Mouse (Mus musculus) hindbrain, embryonic 12.5 days (tissue): Measurements from ENCODE around the gene Adam10. TPM values are rescaled to one million over a fixed set of nuclear protein-coding genes. Genes with fewer than 3 reads are reported as not detected.

Experiments used
- ATAC-seq: fragments of 200-750 bp; cut with Nextera tagmentation; 2 replicates; pipeline ENCODE4 v1.8.0; 2017; ENCODE audit warnings: moderate TSS enrichment; ENCODE audit not compliant: low FRiP score
- H3K27ac ChIP-seq: fragments of 300-500 bp; sonication (generic); 2 replicates; pipeline ENCODE4 v1.5.1; 2016; ENCODE audit warnings: mild to moderate bottlenecking
- H3K27me3 ChIP-seq: fragments of 300-500 bp; sonication (generic); 2 replicates; pipeline ENCODE4 v1.6.1; 2016; ENCODE audit warnings: mild to moderate bottlenecking
- H3K36me3 ChIP-seq: fragments of 300-500 bp; sonication (generic); 2 replicates; pipeline ENCODE4 v1.6.1; 2016; ENCODE audit warnings: mild to moderate bottlenecking
- H3K4me1 ChIP-seq: fragments of 300-500 bp; sonication (generic); 2 replicates; pipeline ENCODE4 v1.6.1; 2016
- H3K4me2 ChIP-seq: fragments of 300-500 bp; sonication (generic); replicated peaks from 2 replicates; pipeline ENCODE4 v1.6.1; 2016; ENCODE audit warnings: mild to moderate bottlenecking
- H3K4me3 ChIP-seq: fragments of 300-500 bp; sonication (generic); 2 replicates; pipeline ENCODE4 v1.5.1; 2016; ENCODE audit warnings: mild to moderate bottlenecking
- H3K9ac ChIP-seq: fragments of 300-500 bp; sonication (generic); 2 replicates; pipeline ENCODE4 v1.6.1; 2016; ENCODE audit warnings: mild to moderate bottlenecking, moderate library complexity
- H3K9me3 ChIP-seq: fragments of 300-500 bp; sonication (generic); replicated peaks from 2 replicates; pipeline ENCODE4 v1.6.1; 2016; ENCODE audit warnings: mild to moderate bottlenecking
- WGBS: fragments of 180-500 bp; shearing (Covaris S2); methylation state at CpG from one replicate; pipeline ENCODE4 v1.1.7; 2016; 5-methylcytosine and 5-hydroxymethylcytosine counted together
- polyA plus RNA-seq: library from polyadenylated mRNA; unstranded; fragments of >200 nt; fragmentation: Nextera tagmentation; extraction: Ambion mirVana; gene quantifications from 2 replicates; pipeline ENCODE4 v1.2.1, GENCODE M21; 2016

Gene Adam10
- 88.4 and 99.7 TPM in 2 replicates for polyA plus RNA-seq

DNA sequence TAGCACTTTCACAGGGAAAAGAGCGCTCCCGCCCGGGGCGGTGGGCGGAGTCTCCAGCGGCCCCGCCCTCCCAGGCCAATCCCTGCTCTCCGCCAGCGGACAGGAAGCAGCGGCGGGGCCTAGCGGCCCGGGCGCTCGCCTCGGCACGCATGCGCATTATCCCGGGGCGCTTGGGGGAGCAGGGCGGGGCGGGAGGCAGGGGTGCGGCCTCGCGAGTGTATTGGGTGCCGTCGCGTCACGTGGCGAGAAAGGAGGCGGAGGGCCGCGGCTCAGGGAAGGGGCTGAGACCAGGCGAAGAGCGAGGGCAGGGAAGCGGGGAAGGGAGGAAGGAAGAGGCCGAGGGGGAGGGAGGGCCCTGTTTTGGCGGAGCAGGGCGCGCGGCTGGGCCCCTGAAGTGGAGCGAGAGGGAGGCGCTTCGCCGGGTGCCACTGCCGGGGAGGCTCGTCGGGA, at the start of gene Adam10:
Gene Adam10 (plus strand): TSS at position 316 of the 450 bp plus-strand sequence.
- peaks cover 15% of the 10 kb centered on the region for H3K4me1 ChIP-seq
- WGBS, result 0% methylated on average over 48 of the region's 48 CpGs
- peak within 1 kb of the TSS; percentile 99 for H3K27ac ChIP-seq
- no peaks in the 10 kb centered on the region for H3K36me3 ChIP-seq
- H3K27me3 ChIP-seq, result no peaks in the 10 kb centered on the region
- peak; percentile 99 for ATAC-seq
- H3K4me3 ChIP-seq, result peak within 1 kb of the TSS; percentile 99
- H3K4me2 ChIP-seq, result peak within 1 kb of the TSS; percentile 87
- peak within 1 kb of the TSS; percentile 99 for H3K9ac ChIP-seq
- no peaks in the 10 kb centered on the region for H3K9me3 ChIP-seq

DNA sequence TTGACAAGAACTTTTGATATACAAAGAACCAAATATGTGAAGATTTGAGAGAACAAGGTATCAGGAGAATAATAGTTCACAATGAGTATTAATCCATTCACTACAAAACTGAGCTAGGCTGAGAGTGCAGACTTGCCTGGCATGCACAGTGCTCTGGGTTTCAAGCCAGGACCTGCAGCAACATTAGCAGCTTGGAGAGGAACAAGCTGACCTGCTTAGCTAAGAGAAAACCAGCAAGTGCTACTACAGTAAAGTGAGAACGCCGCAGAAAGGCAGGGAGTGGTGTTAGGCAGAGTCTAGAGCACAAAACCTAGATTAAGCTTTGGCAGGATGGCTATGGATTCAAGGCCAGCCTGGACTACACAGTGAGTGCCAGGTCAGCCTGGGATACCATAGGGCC, 49.1 kb upstream of the Adam10 start:
- 85% methylated on average over 2 of the region's 2 CpGs for WGBS
- Histone ChIP-seq H3K4me1 (no peaks in the 10 kb centered on the region), H3K9ac (no peak overlapping the region), H3K4me2 (no peak overlapping the region), H3K36me3 (0 out of 2 replicates have a peak, but pooled peaks cover under 1% of the 10 kb centered on the region), H3K27ac (no peak overlapping the region), H3K4me3 (no peak overlapping the region), H3K9me3 (no peaks in the 10 kb centered on the region), H3K27me3 (no peaks in the 10 kb centered on the region)
- ATAC-seq, result no peak

DNA sequence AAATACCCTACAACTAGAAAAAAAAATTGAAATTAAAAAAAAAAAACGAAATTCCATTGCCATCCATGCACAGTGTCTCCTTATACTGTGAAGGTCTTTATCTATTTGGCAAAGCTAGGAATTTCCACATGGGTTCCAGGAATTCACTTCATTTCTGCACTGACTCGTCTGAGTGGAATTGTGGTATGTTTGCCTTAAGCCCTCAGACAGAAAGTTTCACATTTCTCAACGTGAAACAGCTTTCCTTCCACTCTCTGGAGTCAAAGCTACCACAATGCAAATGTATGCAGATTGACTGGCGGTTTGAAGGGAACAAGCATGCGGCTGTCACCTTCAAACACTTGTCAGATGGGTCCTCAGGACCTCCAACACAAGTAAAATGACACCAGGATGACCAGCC, 47.1 kb upstream of the Adam10 start:
- ATAC-seq, result no peak
- 28% methylated on average over 5 of the region's 5 CpGs for WGBS
- H3K9me3 ChIP-seq, result no peaks in the 10 kb centered on the region
- 0 out of 2 replicates have a peak, but pooled peaks cover 4% of the 10 kb centered on the region for H3K36me3 ChIP-seq
- H3K9ac ChIP-seq, result no peak overlapping the region
- no peak overlapping the region for H3K4me2 ChIP-seq
- H3K4me3 ChIP-seq, result no peak overlapping the region
- H3K4me1 ChIP-seq, result no peaks in the 10 kb centered on the region
- no peak overlapping the region for H3K27ac ChIP-seq
- no peaks in the 10 kb centered on the region for H3K27me3 ChIP-seq

DNA sequence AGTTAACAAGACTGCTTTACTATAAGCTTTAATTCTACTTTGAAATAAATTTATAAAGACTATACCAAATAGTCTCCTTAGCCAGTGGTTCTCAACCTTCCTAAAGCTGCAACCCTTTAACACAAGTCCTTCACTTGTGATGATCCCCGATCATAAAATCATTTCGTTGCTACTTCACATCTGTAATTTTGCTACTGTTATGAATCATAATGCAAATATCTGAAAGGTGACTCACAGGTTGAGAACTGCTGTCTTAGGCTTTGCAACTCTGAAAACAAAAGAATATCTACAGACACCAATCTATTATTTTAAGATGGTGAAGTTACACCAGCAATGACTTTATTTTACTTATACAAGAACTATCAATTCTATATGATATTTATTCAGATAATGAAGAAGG, 42.0 kb upstream of the Adam10 start:
- ATAC-seq, result no peak
- H3K36me3 ChIP-seq, result 0 out of 2 replicates have a peak, but pooled peaks cover 4% of the 10 kb centered on the region
- H3K4me1 ChIP-seq, result no peaks in the 10 kb centered on the region
- no peaks in the 10 kb centered on the region for H3K27me3 ChIP-seq
- H3K4me3 ChIP-seq, result no peak overlapping the region
- no peaks in the 10 kb centered on the region for H3K9me3 ChIP-seq
- 90% methylated on average over 2 of the region's 2 CpGs for WGBS
- no peak overlapping the region for H3K27ac ChIP-seq
- H3K4me2 ChIP-seq, result no peak overlapping the region
- H3K9ac ChIP-seq, result no peak overlapping the region

- WGBS, result 91% methylated on average over 2 of the region's 2 CpGs
- H3K27me3 ChIP-seq, result no peaks in the 10 kb centered on the region
- H3K4me3 ChIP-seq, result no peak overlapping the region
- H3K9me3 ChIP-seq, result no peaks in the 10 kb centered on the region
- H3K4me2 ChIP-seq, result no peak overlapping the region
- H3K36me3 ChIP-seq, result no peaks in the 10 kb centered on the region
- H3K27ac ChIP-seq, result no peak overlapping the region
- no peak overlapping the region for H3K9ac ChIP-seq
- no peak for ATAC-seq
- H3K4me1 ChIP-seq, result peaks cover 21% of the 10 kb centered on the region
Measured at GRCm38 (mm10) chr9:70650260-70650659, 28.5 kb upstream of the Adam10 start.

DNA sequence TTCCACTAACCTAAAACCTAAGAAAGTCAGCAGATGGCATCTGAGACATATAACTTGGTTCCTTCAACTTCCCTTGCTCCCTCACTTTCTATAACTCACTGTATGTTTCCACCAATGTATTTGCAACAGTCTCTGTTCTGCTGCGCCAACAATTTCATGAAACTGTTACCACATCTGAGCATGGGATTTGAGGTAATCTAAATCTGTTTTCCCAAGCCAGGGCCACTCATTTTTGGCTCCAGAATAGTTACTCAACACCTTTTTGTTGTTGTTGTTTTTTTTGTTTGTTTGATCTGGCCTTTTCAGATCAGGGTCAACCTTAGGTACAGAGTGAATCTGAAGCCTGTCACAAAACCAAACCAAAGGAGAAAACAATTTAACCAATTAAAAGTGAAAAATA, 27.8 kb upstream of the Adam10 start:
- H3K9me3 ChIP-seq, result no peaks in the 10 kb centered on the region
- H3K4me1 ChIP-seq, result peaks cover 21% of the 10 kb centered on the region
- H3K27ac ChIP-seq, result no peak overlapping the region
- H3K36me3 ChIP-seq, result no peaks in the 10 kb centered on the region
- ATAC-seq, result no peak
- WGBS, result 95% methylated on average over 1 of the region's 1 CpGs
- H3K4me2 ChIP-seq, result no peak overlapping the region
- no peak overlapping the region for H3K4me3 ChIP-seq
- no peaks in the 10 kb centered on the region for H3K27me3 ChIP-seq
- no peak overlapping the region for H3K9ac ChIP-seq

GRCm38 (mm10) chr9:70652221-70652620, 26.6 kb upstream of the Adam10 start:
- Histone ChIP-seq H3K36me3 (no peaks in the 10 kb centered on the region), H3K27me3 (no peaks in the 10 kb centered on the region), H3K27ac (no peak overlapping the region), H3K9ac (no peak overlapping the region), H3K9me3 (no peaks in the 10 kb centered on the region), H3K4me1 (peaks cover 21% of the 10 kb centered on the region), H3K4me3 (no peak overlapping the region), H3K4me2 (no peak overlapping the region)
- ATAC-seq, result no peak
- whole genome bisulfite sequencing, result 83% methylated on average over 2 of the region's 2 CpGs

DNA sequence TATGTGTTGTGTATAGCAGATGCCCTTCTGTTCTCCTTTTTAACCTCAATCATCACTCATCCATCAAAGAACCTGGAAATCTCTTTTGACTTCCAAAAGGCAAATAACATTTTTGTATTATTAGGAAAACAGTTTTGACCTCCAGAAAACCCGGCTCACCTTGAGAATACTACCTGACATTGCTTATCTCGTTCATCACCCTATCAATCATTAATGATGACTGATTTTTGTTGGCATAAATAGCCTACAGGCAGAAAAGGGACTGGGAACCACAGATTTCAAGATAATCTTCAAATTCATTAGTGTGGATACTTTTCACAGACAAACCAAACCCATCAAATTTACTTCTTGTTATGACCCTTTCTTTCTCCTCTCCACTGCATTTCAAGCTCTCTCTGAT, 24.9 kb upstream of the Adam10 start:
- H3K27me3 ChIP-seq, result no peaks in the 10 kb centered on the region
- no peaks in the 10 kb centered on the region for H3K9me3 ChIP-seq
- WGBS, result 69% methylated on average over 2 of the region's 2 CpGs
- peak overlapping the region; percentile 76 for H3K4me2 ChIP-seq
- no peaks in the 10 kb centered on the region for H3K36me3 ChIP-seq
- no peak overlapping the region for H3K9ac ChIP-seq
- no peak overlapping the region for H3K27ac ChIP-seq
- H3K4me1 ChIP-seq, result peaks cover 21% of the 10 kb centered on the region
- no peak for ATAC-seq
- peak overlapping the region; percentile 5; the same call in 1 of the 2 replicates for H3K4me3 ChIP-seq

DNA sequence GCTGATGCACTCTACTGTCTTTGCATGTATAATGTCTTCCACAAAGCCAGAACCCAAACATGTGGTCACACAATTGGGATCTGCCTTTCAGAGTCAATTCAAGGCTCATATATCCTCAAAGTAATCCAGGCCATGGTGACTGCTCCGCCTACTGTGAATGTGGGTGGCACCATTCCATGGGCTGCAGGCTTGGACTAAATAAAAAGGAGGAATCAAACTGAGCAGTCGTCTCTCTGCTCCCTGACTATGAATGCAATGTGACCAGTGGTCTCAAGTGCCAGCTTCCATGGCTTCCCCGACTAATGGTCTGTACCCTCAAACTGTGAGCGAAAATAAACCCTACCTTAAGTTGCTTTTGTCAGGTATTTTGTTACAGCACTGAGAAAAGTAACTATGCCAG, 24.3 kb upstream of the Adam10 start:
- WGBS, result 74% methylated on average over 4 of the region's 4 CpGs
- Histone ChIP-seq H3K4me2 (peak overlapping the region; percentile 76), H3K9ac (0 out of 2 replicates have a peak overlapping the region, but pooled peaks have one; percentile 27), H3K4me3 (peak overlapping the region; percentile 5; the same call in 1 of the 2 replicates), H3K4me1 (peaks cover 21% of the 10 kb centered on the region), H3K27me3 (no peaks in the 10 kb centered on the region), H3K27ac (no peak overlapping the region), H3K9me3 (no peaks in the 10 kb centered on the region), H3K36me3 (no peaks in the 10 kb centered on the region)
- no peak for ATAC-seq

DNA sequence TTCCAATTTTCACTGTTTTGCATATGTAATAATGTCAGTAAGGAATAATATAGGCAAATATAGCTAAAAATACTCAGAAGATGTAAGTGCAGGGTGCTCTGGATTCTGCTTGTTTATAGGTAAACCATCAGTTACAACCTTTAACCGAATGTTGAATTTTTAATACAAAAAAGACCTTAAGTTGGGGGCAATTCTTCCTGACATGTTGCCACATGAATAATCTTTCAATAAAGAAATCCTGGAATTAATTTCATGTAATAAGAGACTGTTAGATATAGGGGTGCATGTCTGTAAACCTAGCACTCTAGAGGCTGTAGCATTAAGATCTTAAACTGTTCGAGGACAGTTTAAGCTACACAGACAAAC, 23.1 kb upstream of the Adam10 start:
- H3K36me3 ChIP-seq, result no peaks in the 10 kb centered on the region
- H3K9ac ChIP-seq, result no peak overlapping the region
- no peaks in the 10 kb centered on the region for H3K27me3 ChIP-seq
- H3K4me3 ChIP-seq, result peak overlapping the region; percentile 87
- 38% methylated on average over 2 of the region's 2 CpGs for WGBS
- peaks cover 21% of the 10 kb centered on the region for H3K4me1 ChIP-seq
- no peak overlapping the region for H3K27ac ChIP-seq
- no peaks in the 10 kb centered on the region for H3K9me3 ChIP-seq
- peak; percentile 21 for ATAC-seq
- H3K4me2 ChIP-seq, result peak overlapping the region; percentile 76

DNA sequence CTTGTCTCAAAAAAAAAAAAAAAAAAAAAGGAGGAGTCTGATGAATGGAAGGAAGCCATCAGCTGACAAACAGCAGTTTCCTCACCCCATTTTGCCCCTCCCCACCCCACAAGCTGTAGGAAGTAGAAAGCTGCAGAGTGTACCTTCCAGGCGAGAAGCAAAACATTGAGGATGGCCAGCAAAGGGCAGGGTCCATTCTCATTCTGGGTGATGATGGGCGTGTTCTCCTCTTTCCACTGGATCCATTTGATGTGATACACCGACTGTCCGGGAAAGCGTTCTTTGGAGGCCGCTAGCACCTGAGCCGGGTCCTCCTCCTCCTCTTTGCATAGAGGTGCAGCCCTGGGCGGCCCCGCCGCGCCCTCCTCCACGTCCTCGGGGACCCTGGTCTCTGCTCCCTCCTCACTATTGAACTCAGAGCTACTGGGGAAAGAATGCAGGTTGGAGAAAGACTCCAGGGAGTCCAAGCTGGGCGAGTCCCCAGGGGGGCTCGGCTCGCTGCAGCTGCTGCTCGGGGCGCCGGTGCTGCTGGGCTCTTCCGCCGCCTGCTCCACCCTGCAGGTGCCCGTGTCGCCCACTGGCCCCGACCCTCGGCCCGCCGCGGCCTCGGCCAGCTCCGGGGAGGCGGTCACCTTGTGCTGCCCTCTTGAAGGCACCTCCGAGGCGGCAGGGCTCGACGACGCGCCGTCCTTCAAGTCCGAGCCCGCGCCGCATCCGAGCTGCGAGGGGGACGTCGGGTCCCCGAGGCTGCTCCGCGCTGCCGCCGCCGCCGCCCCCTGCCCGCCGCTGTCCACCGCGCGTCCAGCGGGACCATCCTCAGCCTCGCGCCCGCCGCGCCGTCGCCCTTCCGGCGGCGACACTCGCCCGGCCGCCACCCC, 22.4 kb upstream of the Adam10 start, which contains the start of gene Gm10642:
Gene Gm10642 (plus strand): TSS at position 122 of the 878 bp plus-strand sequence.
- no peaks in the 10 kb centered on the region for H3K9me3 ChIP-seq
- ATAC-seq, result peak; percentile 70
- peak within 1 kb of the TSS; percentile 90 for H3K9ac ChIP-seq
- under 1% methylated on average over 61 of the region's 72 CpGs for WGBS
- peak within 1 kb of the TSS; percentile 96 for H3K27ac ChIP-seq
- H3K4me1 ChIP-seq, result peaks cover 21% of the 10 kb centered on the region
- no peaks in the 10 kb centered on the region for H3K36me3 ChIP-seq
- no peaks in the 10 kb centered on the region for H3K27me3 ChIP-seq
- peak within 1 kb of the TSS; percentile 76 for H3K4me2 ChIP-seq
- H3K4me3 ChIP-seq, result peak within 1 kb of the TSS; percentile 87

- peak; percentile 98 for ATAC-seq
Measured at GRCm38 (mm10) chr9:70657013-70657967, 21.5 kb upstream of the Adam10 start, which contains the start of gene Mindy2. Mindy2 (minus strand) TSS chr9:70657174.

More at GRCm38 (mm10) chr9:70657013-70657967, 21.5 kb upstream of the Adam10 start, which contains the start of gene Mindy2:
- no peaks in the 10 kb centered on the region for H3K27me3 ChIP-seq
- peaks cover 21% of the 10 kb centered on the region for H3K4me1 ChIP-seq
- peak within 1 kb of the TSS; percentile 76 for H3K4me2 ChIP-seq
- H3K9ac ChIP-seq, result peak within 1 kb of the TSS; percentile 90
- H3K27ac ChIP-seq, result peak within 1 kb of the TSS; percentile 96
- WGBS, result 3% methylated on average over 45 of the region's 67 CpGs
- H3K4me3 ChIP-seq, result peak within 1 kb of the TSS; percentile 87
- no peaks in the 10 kb centered on the region for H3K36me3 ChIP-seq
- H3K9me3 ChIP-seq, result no peaks in the 10 kb centered on the region
